Mouse (Mus musculus) G1E (cell line): Measurements from ENCODE around the gene Naa38.

Source experiments
- CTCF ChIP-seq: IDR thresholded peaks from 2 replicates; pipeline ENCODE4 v1.5.1; 2012; ENCODE audit warnings: low read depth, low read length, inconsistent platforms, mixed read lengths
- GATA1 ChIP-seq: IDR thresholded peaks from 2 replicates; pipeline ENCODE4 v1.6.1; 2012; ENCODE audit warnings: borderline replicate concordance, low read length, inconsistent platforms, mixed read lengths
- GATA2 ChIP-seq: IDR thresholded peaks from 2 replicates; pipeline ENCODE4 v1.6.1; 2012; ENCODE audit warnings: low read depth, low read length, inconsistent platforms, borderline replicate concordance
- POLR2AphosphoS5 ChIP-seq: IDR thresholded peaks from 2 replicates; pipeline ENCODE4 v1.6.1; 2012; ENCODE audit warnings: low read depth, low read length, inconsistent platforms; ENCODE audit not compliant: insufficient replicate concordance
- TAL1 ChIP-seq: conservative IDR thresholded peaks from 2 replicates; pipeline ENCODE4 v1.6.1; 2012; ENCODE audit warnings: low read depth, low read length, inconsistent platforms, mixed read lengths

DNA sequence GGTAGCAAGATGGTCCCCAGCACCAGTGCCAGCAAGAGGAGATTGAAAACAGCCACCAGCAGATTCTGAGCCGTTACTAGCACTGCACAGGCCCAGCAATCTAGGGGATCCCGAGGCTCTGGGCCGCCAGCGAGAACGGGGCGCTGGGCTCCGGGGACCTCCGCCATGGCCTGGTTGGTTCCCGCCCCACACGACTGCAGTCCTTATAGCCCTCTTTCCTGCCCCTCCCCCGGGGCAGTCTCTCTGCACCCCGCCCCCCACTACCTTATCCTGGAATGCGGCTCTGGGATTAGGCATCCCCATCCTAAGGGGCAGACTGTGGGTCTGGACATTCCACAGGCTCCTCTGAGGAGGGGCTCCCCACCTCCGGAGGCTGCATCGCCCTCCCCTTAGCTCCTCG, 2.8 kb downstream of the Naa38 start, which contains the start of gene Tmem88:
- TF ChIP-seq CTCF (no peak), POLR2AphosphoS5 (no peak), GATA1 (no peak), GATA2 (no peak), TAL1 (no peak)
